Mouse (Mus musculus): ENCODE measurements around the gene Iqcc. TPM values are rescaled to one million over a fixed set of nuclear protein-coding genes. Genes with fewer than 3 reads are reported as not detected.

Iqcc gene
- polyA plus RNA-seq, 1 experiment from 2014 or later = 30.0 TPM

DNA sequence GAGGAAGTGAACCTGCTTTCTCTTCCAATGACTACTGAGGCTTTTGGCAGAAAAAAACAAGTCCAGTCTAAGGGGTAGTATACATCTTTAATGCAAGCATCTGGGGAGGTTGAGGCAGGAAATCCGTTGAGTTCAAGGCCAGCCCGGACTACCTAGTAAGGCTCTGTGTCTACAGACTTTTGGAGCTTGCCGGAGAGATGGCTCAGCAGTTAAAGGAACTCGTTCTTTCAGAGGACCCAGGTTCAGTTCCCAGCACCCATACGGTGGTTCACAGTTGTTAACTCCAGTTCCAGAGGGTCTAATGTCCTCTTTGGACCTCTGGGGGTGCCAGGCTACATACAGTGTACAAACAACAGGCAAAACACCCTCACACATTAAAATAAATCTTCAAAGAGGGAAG lies 868 bp downstream of the Iqcc start:
- H3K9ac ChIP-seq = peak overlapping the region; percentile 77
- peaks cover 17% of the 10 kb centered on the region for H3K36me3 ChIP-seq
- H3K9me3 ChIP-seq (replicated peaks) = no peaks in the 10 kb centered on the region
- peaks cover 24% of the 10 kb centered on the region for H3K4me1 ChIP-seq
- H3K4me2 ChIP-seq (replicated peaks) = peak overlapping the region; percentile 70
- WGBS = 93% methylated on average over 5 of the region's 5 CpGs
- ATAC-seq (ENCODE audit: low FRiP score) = no peak
- no peak overlapping the region for H3K27ac ChIP-seq
- H3K4me3 ChIP-seq = peak overlapping the region; percentile 51
- H3K27me3 ChIP-seq = no peaks in the 10 kb centered on the region

DNA sequence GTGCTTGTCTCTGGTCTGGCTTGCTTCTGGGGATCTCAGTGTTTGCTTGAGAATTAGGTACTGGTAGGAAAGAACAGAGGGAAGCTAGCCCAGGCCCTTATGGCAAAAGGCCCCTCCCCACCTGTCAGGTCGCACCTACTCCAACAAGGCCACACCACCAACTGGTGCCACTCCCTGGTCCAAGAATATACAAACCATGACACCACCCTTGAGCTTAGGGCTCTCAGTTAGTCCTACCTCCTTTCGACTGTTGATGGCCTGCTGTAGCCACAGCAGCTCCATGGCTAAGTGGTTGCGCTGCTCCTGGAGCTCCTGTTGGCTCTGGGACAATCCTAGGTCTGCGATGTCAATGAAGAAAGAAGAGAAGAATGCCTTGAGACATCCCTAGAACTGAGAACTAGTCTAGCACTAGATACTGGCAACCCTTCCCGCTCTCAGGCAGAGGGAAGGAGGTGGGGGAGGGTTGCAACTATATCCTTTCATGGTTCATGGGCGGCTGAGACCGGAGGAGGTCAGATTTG lies 1.7 kb downstream of the Iqcc start:
- Histone ChIP-seq H3K9me3 (replicated peaks) (no peaks in the 10 kb centered on the region), H3K4me2 (replicated peaks) (no peak overlapping the region), H3K4me3 (no peak overlapping the region), H3K4me1 (peaks cover 16% of the 10 kb centered on the region), H3K27ac (no peak overlapping the region), H3K27me3 (no peaks in the 10 kb centered on the region), H3K36me3 (peaks cover 17% of the 10 kb centered on the region), H3K9ac (no peak overlapping the region)
- 93% methylated on average over 7 of the region's 7 CpGs for WGBS
- no peak for ATAC-seq (ENCODE audit: low FRiP score)

DNA sequence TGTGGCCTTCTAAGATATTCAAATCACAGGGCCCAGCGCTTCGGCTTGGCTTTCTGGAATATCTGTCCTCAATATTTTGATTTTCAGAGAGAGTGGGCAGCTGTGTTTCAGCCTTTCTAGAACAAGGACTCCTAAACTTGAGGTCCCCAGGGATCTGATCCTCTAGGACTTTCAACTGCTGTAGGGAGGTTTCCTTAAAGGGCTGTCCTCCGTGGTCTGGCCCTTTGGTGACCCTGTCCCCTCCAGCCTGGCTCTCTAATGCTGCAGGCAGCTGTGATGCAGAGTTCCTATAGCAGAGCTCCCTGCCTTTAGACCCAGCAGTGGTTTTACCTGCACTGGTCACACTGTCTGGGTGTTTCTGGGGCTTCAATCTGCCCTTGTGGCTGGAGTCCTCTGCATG lies 2.3 kb downstream of the Iqcc start:
- no peak overlapping the region for H3K27ac ChIP-seq
- peaks cover 17% of the 10 kb centered on the region for H3K36me3 ChIP-seq
- no peak overlapping the region for H3K9ac ChIP-seq
- WGBS = 91% methylated on average over 3 of the region's 3 CpGs
- no peaks in the 10 kb centered on the region for H3K9me3 ChIP-seq (replicated peaks)
- no peaks in the 10 kb centered on the region for H3K27me3 ChIP-seq
- ATAC-seq (ENCODE audit: low FRiP score) = no peak
- no peak overlapping the region for H3K4me2 ChIP-seq (replicated peaks)
- peaks cover 11% of the 10 kb centered on the region for H3K4me1 ChIP-seq
- no peak overlapping the region for H3K4me3 ChIP-seq

DNA sequence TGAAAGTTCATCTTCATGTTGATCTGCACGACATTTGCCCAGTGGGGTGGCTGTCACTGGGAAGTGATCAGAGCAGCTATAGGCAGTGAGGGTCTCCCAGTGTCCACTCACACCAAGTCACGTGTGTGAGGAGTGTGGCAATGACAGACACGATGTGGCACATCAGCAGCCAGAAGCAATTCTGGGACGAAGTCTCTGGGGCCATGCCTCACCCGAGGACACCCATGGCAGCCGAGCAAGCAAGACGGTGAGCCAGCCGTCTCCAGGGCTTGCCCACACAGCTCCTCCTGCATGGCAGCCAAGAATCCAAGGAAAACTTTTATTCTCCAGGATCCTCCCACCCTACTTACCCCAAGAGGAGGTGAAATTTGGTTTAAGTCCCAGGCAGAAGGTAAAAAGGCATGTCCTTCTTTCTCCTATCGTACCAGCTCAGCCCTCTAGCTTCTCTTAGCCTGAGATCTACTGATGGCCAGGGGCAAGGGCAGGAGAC lies 3.1 kb downstream of the Iqcc start:
- Histone ChIP-seq H3K4me1 (peaks cover 11% of the 10 kb centered on the region), H3K4me3 (no peak overlapping the region), H3K27ac (no peak overlapping the region), H3K27me3 (no peaks in the 10 kb centered on the region), H3K9me3 (replicated peaks) (no peaks in the 10 kb centered on the region), H3K36me3 (peaks cover 17% of the 10 kb centered on the region), H3K9ac (no peak overlapping the region), H3K4me2 (replicated peaks) (no peak overlapping the region)
- 89% methylated on average over 9 of the region's 9 CpGs for WGBS
- no peak for ATAC-seq (ENCODE audit: low FRiP score)

DNA sequence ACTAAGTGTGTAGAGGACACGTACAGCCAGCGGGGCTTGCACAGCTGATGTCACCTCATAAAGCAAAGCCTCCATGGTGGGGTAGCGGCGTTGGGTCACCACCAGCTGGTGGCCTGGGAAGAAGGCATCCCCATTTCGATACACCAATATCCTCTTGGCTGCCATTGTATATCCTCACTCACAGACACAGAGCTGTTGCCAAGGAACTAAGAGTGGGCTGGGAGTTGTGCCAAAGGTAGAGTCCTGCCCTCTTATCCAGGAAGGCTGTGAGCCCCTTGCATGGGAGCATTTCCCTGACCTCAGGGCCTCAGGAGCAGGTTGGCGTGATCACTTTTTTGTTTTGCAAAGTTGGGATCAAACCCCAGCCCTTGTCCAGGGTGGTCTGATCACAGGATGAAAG lies 4.8 kb downstream of the Iqcc start, which contains the start of gene Dcdc2b:
Dcdc2b (minus strand) TSS at position 165 of the 400 bp plus-strand sequence.
- H3K4me3 ChIP-seq = no peak within 1 kb of the TSS
- H3K36me3 ChIP-seq = peaks cover 27% of the 10 kb centered on the region
- WGBS = 82% methylated on average over 6 of the region's 6 CpGs
- no peak within 1 kb of the TSS for H3K4me2 ChIP-seq (replicated peaks)
- no peaks in the 10 kb centered on the region for H3K9me3 ChIP-seq (replicated peaks)
- no peak within 1 kb of the TSS for H3K27ac ChIP-seq
- no peak for ATAC-seq (ENCODE audit: low FRiP score)
- no peak within 1 kb of the TSS for H3K9ac ChIP-seq
- peaks cover 9% of the 10 kb centered on the region for H3K4me1 ChIP-seq
- no peaks in the 10 kb centered on the region for H3K27me3 ChIP-seq

DNA sequence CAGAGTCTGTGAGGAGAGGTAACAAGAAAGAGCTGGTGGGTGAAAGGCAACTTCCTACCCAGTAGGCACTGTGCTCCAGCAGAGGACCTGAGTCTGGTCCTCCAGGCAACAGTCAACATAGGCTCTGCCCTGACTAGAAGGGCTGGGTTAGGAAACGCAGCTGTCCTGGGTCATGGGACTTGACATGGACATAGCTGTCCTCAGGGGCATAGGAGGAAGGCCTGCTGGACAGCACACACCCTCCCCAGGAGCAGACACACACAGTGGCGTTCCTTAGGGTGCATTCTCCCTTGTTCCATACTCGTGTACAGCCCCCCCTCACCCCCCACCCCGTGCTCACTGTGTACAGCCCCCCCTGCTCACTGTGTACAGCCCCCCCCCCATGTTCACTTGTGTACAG lies 8.4 kb downstream of the Iqcc start:
- no peak for ATAC-seq (ENCODE audit: low FRiP score)
- Histone ChIP-seq H3K36me3 (peaks cover 33% of the 10 kb centered on the region), H3K27me3 (no peaks in the 10 kb centered on the region), H3K9ac (no peak overlapping the region), H3K4me3 (no peak overlapping the region), H3K4me1 (no peaks in the 10 kb centered on the region; the same call in none of the 2 replicates), H3K4me2 (replicated peaks) (no peak overlapping the region), H3K27ac (no peak overlapping the region), H3K9me3 (replicated peaks) (no peaks in the 10 kb centered on the region)
- 72% methylated on average over 4 of the region's 4 CpGs for WGBS

DNA sequence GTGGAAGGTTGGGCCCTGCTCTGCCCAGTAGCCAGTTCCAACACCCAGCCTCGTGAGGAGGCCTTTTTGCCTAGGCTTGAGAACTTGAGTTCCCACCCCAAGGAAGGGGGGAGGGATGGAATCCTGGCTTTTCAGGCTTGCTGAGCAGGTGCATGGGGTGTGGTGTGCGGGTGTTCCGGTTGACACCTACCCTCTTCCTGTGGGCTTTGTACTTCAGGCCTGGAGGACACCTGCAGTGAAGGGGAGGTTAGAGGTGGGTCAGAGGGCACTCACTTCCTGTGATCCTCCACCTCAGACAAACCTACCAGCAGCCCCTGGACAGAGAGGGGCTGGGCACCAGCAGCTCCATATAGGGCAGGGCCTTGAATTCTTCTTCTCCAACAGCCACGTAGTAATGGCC lies 8.9 kb downstream of the Iqcc start:
- Histone ChIP-seq H3K27ac (no peak overlapping the region), H3K27me3 (no peaks in the 10 kb centered on the region), H3K4me3 (no peak overlapping the region), H3K4me2 (replicated peaks) (no peak overlapping the region), H3K36me3 (peaks cover 36% of the 10 kb centered on the region), H3K4me1 (no peaks in the 10 kb centered on the region; the same call in none of the 2 replicates), H3K9me3 (replicated peaks) (no peaks in the 10 kb centered on the region), H3K9ac (no peak overlapping the region)
- ATAC-seq (ENCODE audit: low FRiP score) = peak; percentile 18; the same call in 1 of the 2 replicates
- 60% methylated on average over 4 of the region's 4 CpGs for WGBS

DNA sequence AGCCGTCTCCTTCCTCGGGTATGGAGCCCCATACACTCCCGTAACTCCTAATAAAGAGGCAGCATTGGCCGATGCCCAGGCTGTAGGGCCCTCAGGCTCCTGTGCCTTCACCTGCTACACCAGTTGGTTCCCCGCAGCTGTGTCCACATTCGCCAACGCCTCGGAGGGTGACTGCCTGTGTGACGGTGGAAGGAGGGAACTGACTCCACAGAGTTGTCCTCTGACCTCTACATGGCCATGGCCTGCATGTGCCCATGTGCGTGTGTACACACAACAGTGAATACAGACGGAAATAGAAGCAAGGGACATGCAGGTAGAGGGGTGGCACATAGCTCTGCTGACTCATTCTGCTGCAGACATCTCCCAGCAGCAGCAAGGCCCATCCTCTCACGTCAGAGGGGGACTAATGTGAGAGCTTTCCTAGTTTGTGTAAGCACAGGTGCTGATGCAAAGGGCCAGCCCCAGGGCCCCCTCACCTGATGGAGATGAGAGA lies 9.7 kb downstream of the Iqcc start:
- ATAC-seq (ENCODE audit: low FRiP score) = no peak; the same call in 1 of the 2 replicates
- Histone ChIP-seq H3K4me1 (no peaks in the 10 kb centered on the region; the same call in none of the 2 replicates), H3K4me3 (no peak overlapping the region), H3K9ac (no peak overlapping the region), H3K36me3 (peaks cover 44% of the 10 kb centered on the region), H3K27me3 (no peaks in the 10 kb centered on the region), H3K9me3 (replicated peaks) (no peaks in the 10 kb centered on the region), H3K4me2 (replicated peaks) (no peak overlapping the region), H3K27ac (0 out of 2 replicates have a peak overlapping the region, but pooled peaks have one; percentile 5)
- 86% methylated on average over 12 of the region's 12 CpGs for WGBS

DNA sequence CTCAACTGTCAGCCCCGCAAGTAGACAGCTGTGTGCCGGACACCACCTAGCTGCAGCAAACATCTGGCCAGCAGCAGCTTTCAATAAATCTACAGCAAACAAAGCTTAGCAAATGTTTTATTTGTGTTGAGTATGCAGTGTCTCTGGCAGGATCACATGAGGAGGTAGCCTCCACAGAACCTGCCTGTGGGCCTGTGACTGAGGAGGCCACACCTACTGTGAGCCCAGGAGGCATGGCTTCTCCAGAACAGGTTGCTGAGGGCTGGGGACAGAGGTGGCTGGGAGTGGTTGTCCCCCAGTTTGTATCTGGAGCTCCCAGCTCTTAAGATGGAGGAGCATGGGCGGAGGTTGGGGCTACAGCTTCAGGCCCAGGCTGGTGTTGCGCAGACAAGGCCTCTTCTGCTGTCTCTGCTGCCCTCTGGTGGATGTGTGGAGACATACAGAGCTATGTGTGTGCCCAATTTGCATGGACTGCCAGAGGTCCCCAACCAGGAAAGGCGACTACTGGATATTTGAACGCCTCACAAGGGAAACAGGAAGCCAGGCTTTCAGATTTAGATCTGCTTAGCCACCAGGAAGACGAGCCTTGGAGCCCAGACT lies 10.4 kb downstream of the Iqcc start:
- Histone ChIP-seq H3K9ac (peak overlapping the region; percentile 8; the same call in 1 of the 2 replicates), H3K9me3 (replicated peaks) (no peaks in the 10 kb centered on the region), H3K27ac (peak overlapping the region; percentile 37; the same call in 1 of the 2 replicates), H3K4me2 (replicated peaks) (no peak overlapping the region), H3K4me3 (no peak overlapping the region), H3K27me3 (no peaks in the 10 kb centered on the region), H3K36me3 (peaks cover 51% of the 10 kb centered on the region), H3K4me1 (no peaks in the 10 kb centered on the region; the same call in none of the 2 replicates)
- 35% methylated on average over 7 of the region's 7 CpGs for WGBS
- peak; percentile 84 for ATAC-seq (ENCODE audit: low FRiP score)

DNA sequence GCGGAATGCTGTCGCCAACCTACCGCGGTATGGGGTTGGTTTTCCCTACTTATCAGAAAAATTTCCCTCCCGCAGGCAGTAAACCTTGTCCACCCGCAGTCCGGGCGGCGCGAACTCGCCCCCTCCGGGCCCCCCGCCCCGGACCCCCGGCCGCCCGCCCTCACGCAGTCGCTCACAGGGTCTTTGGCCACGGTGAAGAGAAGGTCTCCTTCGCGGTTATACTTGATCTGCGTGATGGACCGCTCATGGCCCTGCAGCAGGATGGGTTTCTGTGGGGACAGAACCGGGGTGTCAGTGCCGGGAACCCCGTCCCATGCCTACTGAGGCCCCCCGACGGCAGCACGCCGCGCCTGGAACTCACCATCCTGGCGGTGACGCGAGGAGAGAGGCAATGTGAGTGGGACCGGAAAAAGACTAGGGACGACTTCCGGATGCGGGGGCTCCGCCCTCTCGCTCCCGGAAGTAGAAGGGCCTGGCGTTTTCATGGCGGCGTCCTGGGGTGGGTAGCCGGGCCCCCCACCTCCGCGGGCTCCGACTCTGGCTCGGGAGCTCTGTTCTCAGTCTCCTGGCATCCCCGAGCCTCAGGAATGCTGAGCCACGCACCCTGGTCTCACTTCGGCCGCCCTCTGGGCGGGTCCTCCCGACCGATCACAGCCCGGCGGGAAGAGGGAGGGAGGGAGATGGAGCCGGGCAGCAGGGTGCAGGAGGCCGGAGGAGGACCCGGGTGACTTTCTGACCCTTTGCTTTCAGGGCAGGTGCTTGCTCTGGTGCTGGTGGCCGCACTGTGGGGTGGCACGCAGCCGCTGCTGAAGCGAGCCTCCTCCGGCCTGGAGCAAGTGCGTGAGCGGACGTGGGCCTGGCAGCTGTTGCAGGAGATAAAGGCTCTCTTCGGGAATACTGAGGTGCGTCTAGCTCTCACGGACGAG lies 18.4 kb downstream of the Iqcc start, which contains the start of the genes Eif3i and Tmem234:
Eif3i (minus strand) TSS at position 416 of the 926 bp plus-strand sequence.
Tmem234 (plus strand) TSS at position 436 of the 926 bp plus-strand sequence.
- H3K9ac ChIP-seq = peak within 1 kb of the TSS; percentile 81
- WGBS = under 1% methylated on average over 71 of the region's 74 CpGs
- H3K4me2 ChIP-seq (replicated peaks) = peak within 1 kb of the TSS; percentile 87
- H3K4me3 ChIP-seq = peak within 1 kb of the TSS; percentile 98
- H3K27ac ChIP-seq = peak within 1 kb of the TSS; percentile 66
- peaks cover 47% of the 10 kb centered on the region for H3K36me3 ChIP-seq
- peaks cover 31% of the 10 kb centered on the region for H3K4me1 ChIP-seq
- peak; percentile 90 for ATAC-seq (ENCODE audit: low FRiP score)
- no peaks in the 10 kb centered on the region for H3K9me3 ChIP-seq (replicated peaks)
- no peaks in the 10 kb centered on the region for H3K27me3 ChIP-seq

DNA sequence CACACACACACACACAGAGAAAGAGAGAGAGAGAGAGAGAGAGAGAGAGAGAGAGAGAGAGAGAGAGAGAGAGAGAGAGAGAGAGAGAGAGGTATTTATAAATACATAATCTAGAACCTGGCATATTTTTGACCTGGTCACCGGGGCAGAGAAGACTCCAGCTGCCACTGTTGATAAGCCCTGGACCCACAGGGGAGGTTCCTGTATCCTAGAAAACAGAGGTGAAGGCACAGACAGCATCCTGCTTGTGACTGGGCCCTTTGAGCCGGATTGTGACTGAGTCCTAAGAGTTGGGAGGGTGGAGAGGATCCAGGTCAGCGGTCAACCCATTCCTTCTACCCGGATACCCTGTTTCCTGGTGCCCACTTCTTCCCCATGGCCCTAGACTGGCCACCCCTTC lies 30.0 kb downstream of the Iqcc start:
- no peak overlapping the region for H3K9ac ChIP-seq
- 79% methylated on average over 4 of the region's 4 CpGs for WGBS
- no peaks in the 10 kb centered on the region for H3K27me3 ChIP-seq
- H3K36me3 ChIP-seq = peaks cover 37% of the 10 kb centered on the region
- H3K27ac ChIP-seq = no peak overlapping the region
- peaks cover 7% of the 10 kb centered on the region; the same call in 1 of the 2 replicates for H3K4me1 ChIP-seq
- ATAC-seq (ENCODE audit: low FRiP score) = no peak
- no peaks in the 10 kb centered on the region for H3K9me3 ChIP-seq (replicated peaks)
- no peak overlapping the region for H3K4me3 ChIP-seq
- H3K4me2 ChIP-seq (replicated peaks) = no peak overlapping the region

DNA sequence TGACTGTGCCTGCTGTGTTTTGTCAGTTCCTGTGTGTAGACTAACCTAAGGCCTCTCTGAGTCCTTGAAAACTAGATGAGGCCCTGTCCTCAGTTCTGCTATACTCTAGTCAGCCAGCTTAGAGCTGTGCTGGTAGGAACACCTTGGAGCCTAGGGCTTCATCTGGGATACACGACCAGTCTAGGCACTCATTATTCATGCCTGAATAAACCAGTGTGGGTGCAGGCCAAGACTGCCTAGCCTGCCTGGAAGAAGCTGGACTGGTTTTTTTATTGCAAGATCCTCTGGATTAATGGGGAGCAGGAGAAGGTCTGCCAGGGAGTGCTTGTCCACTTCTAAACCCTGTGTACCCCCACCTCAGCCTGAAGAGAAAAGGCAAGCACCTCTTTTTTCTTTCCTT lies 32.0 kb downstream of the Iqcc start:
- peaks cover 7% of the 10 kb centered on the region; the same call in 1 of the 2 replicates for H3K4me1 ChIP-seq
- no peak overlapping the region for H3K4me2 ChIP-seq (replicated peaks)
- H3K27ac ChIP-seq = no peak overlapping the region
- 42% methylated on average over 1 of the region's 1 CpGs for WGBS
- H3K9me3 ChIP-seq (replicated peaks) = no peaks in the 10 kb centered on the region
- peaks cover 17% of the 10 kb centered on the region for H3K36me3 ChIP-seq
- H3K4me3 ChIP-seq = no peak overlapping the region
- H3K9ac ChIP-seq = no peak overlapping the region
- no peaks in the 10 kb centered on the region for H3K27me3 ChIP-seq
- no peak for ATAC-seq (ENCODE audit: low FRiP score)
